Mouse (Mus musculus) midbrain, embryonic 16.5 days (tissue): ENCODE results near the gene Kcna7. TPM values are rescaled to one million over a fixed set of nuclear protein-coding genes. Genes with fewer than 3 reads are reported as not detected.

Source experiments
- ATAC-seq: fragments of 200-750 bp; cut with Nextera tagmentation; 2 replicates; pipeline ENCODE4 v1.8.0; 2017; ENCODE audit warnings: moderate TSS enrichment
- H3K27ac ChIP-seq: fragments of 300-500 bp; sonication (generic); 2 replicates; pipeline ENCODE4 v1.5.1; 2014; ENCODE audit warnings: mild to moderate bottlenecking, low read length, mixed read lengths
- H3K27me3 ChIP-seq: fragments of 300-500 bp; sonication (generic); 2 replicates; pipeline ENCODE4 v1.6.1; 2014; ENCODE audit warnings: low read depth, low read length, mixed read lengths; ENCODE audit not compliant: control insufficient read depth, insufficient read depth
- H3K36me3 ChIP-seq: fragments of 300-500 bp; sonication (generic); 2 replicates; pipeline ENCODE4 v1.6.1; 2014; ENCODE audit warnings: mild to moderate bottlenecking, low read length, moderate library complexity, mixed read lengths; ENCODE audit not compliant: control insufficient read depth, insufficient read depth
- H3K4me1 ChIP-seq: fragments of 300-500 bp; sonication (generic); 2 replicates; pipeline ENCODE4 v1.6.1; 2014; ENCODE audit warnings: mild to moderate bottlenecking, low read length, mixed read lengths; ENCODE audit not compliant: control insufficient read depth, insufficient read depth
- H3K4me2 ChIP-seq: fragments of 300-500 bp; sonication (generic); 2 replicates; pipeline ENCODE4 v1.6.1; 2014; ENCODE audit warnings: mild to moderate bottlenecking, low read length, mixed read lengths
- H3K4me3 ChIP-seq: fragments of 300-500 bp; sonication (generic); 2 replicates; pipeline ENCODE4 v1.5.1; 2014; ENCODE audit warnings: low read depth, mild to moderate bottlenecking, low read length, moderate library complexity, mixed read lengths
- H3K9ac ChIP-seq: fragments of 300-500 bp; sonication (generic); 2 replicates; pipeline ENCODE4 v1.6.1; 2014; ENCODE audit warnings: low read depth, low read length, mixed read lengths
- H3K9me3 ChIP-seq: fragments of 300-500 bp; sonication (generic); replicated peaks from 2 replicates; pipeline ENCODE4 v1.6.1; 2014; ENCODE audit warnings: mild to moderate bottlenecking, low read length, mixed read lengths; ENCODE audit not compliant: control insufficient read depth, poor library complexity, severe bottlenecking
- WGBS: fragments of 180-500 bp; shearing (Covaris S2); extraction: QIAGEN DNeasy Blood & Tissue Kit; methylation state at CpG from one replicate; pipeline ENCODE4 v1.1.7; 2014; 5-methylcytosine and 5-hydroxymethylcytosine counted together
- polyA plus RNA-seq: library from polyadenylated mRNA; unstranded; fragments of >200 nt; fragmentation: Nextera tagmentation; extraction: Ambion mirVana; gene quantifications from 2 replicates; pipeline ENCODE4 v1.2.1, GENCODE M21; 2015

Gene Kcna7
- polyA plus RNA-seq, 1 experiment from 2014 or later = not detected

GRCm38 (mm10) chr7:45449974-45450373 is 44.5 kb downstream of the Kcna7 start:
- no peak for ATAC-seq
- WGBS = 100% methylated on average over 1 of the region's 1 CpGs
- Histone ChIP-seq H3K9me3 (no peaks in the 10 kb centered on the region), H3K4me2 (no peak overlapping the region), H3K9ac (no peak overlapping the region), H3K27me3 (no peaks in the 10 kb centered on the region), H3K4me1 (no peaks in the 10 kb centered on the region), H3K4me3 (no peak overlapping the region), H3K36me3 (peaks cover 13% of the 10 kb centered on the region; the same call in 1 of the 2 replicates), H3K27ac (no peak overlapping the region)

GRCm38 (mm10) chr7:45451344-45451982 is 46.0 kb downstream of the Kcna7 start:
- Histone ChIP-seq H3K4me1 (no peaks in the 10 kb centered on the region), H3K36me3 (peaks cover 14% of the 10 kb centered on the region), H3K4me3 (no peak overlapping the region), H3K27ac (no peak overlapping the region), H3K9ac (no peak overlapping the region), H3K4me2 (no peak overlapping the region), H3K9me3 (no peaks in the 10 kb centered on the region), H3K27me3 (no peaks in the 10 kb centered on the region)
- WGBS = 52% methylated on average over 23 of the region's 23 CpGs
- ATAC-seq = peak; percentile 73; the same call in 1 of the 2 replicates

GRCm38 (mm10) chr7:45454971-45455370 is 49.5 kb downstream of the Kcna7 start:
- no peak overlapping the region for H3K27ac ChIP-seq
- no peaks in the 10 kb centered on the region for H3K9me3 ChIP-seq
- H3K27me3 ChIP-seq = no peaks in the 10 kb centered on the region
- H3K4me3 ChIP-seq = no peak overlapping the region
- peaks cover 27% of the 10 kb centered on the region for H3K36me3 ChIP-seq
- ATAC-seq = no peak
- 90% methylated on average over 14 of the region's 15 CpGs for WGBS
- H3K4me1 ChIP-seq = peaks cover 17% of the 10 kb centered on the region
- H3K4me2 ChIP-seq = no peak overlapping the region
- no peak overlapping the region for H3K9ac ChIP-seq

- H3K4me1 ChIP-seq = peaks cover 29% of the 10 kb centered on the region
- H3K27ac ChIP-seq = no peak overlapping the region
- H3K9ac ChIP-seq = no peak overlapping the region
- no peak overlapping the region for H3K4me3 ChIP-seq
- WGBS = 76% methylated on average over 13 of the region's 13 CpGs
- ATAC-seq = no peak
- H3K4me2 ChIP-seq = no peak overlapping the region
- no peaks in the 10 kb centered on the region for H3K9me3 ChIP-seq
- no peaks in the 10 kb centered on the region for H3K27me3 ChIP-seq
- peaks cover 26% of the 10 kb centered on the region for H3K36me3 ChIP-seq
These were observed 50.7 kb downstream of the Kcna7 start for GRCm38 (mm10) chr7:45455932-45456696.

GRCm38 (mm10) chr7:45456721-45457203 is 51.3 kb downstream of the Kcna7 start:
- Histone ChIP-seq H3K4me3 (peak overlapping the region; percentile 59), H3K36me3 (peaks cover 26% of the 10 kb centered on the region), H3K9ac (peak overlapping the region; percentile 88), H3K4me1 (peaks cover 29% of the 10 kb centered on the region), H3K27me3 (no peaks in the 10 kb centered on the region), H3K9me3 (no peaks in the 10 kb centered on the region), H3K4me2 (peak overlapping the region; percentile 76), H3K27ac (peak overlapping the region; percentile 64)
- ATAC-seq = no peak
- WGBS = 54% methylated on average over 9 of the region's 9 CpGs

GRCm38 (mm10) chr7:45457204-45458060 is 52.0 kb downstream of the Kcna7 start:
- Histone ChIP-seq H3K27me3 (no peaks in the 10 kb centered on the region), H3K27ac (peak overlapping the region; percentile 89), H3K9me3 (no peaks in the 10 kb centered on the region), H3K4me3 (peak overlapping the region; percentile 59), H3K9ac (peak overlapping the region; percentile 88), H3K36me3 (peaks cover 28% of the 10 kb centered on the region), H3K4me2 (peak overlapping the region; percentile 76), H3K4me1 (peaks cover 31% of the 10 kb centered on the region)
- ATAC-seq = no peak
- WGBS = 71% methylated on average over 9 of the region's 10 CpGs

GRCm38 (mm10) chr7:45458748-45459563 is 53.5 kb downstream of the Kcna7 start:
- peak; percentile 79 for ATAC-seq
- H3K36me3 ChIP-seq = peaks cover 35% of the 10 kb centered on the region
- H3K27me3 ChIP-seq = no peaks in the 10 kb centered on the region
- under 1% methylated on average over 42 of the region's 43 CpGs for WGBS
- H3K4me2 ChIP-seq = peak overlapping the region; percentile 76
- peak overlapping the region; percentile 59 for H3K4me3 ChIP-seq
- peaks cover 31% of the 10 kb centered on the region for H3K4me1 ChIP-seq
- peak overlapping the region; percentile 89 for H3K27ac ChIP-seq
- H3K9me3 ChIP-seq = no peaks in the 10 kb centered on the region
- H3K9ac ChIP-seq = peak overlapping the region; percentile 88
